Mouse (Mus musculus) adrenal gland, postnatal 10 days (tissue): ENCODE data around the gene Tbc1d30. TPM values are rescaled to one million over a fixed set of nuclear protein-coding genes. Genes with fewer than 3 reads are reported as not detected.

ENCODE experiments used
- DNase-seq: peaks from one replicate; pipeline ENCODE4 v3.0.0; 2021; ENCODE audit warnings: mixed read lengths
- long read RNA-seq, 2 experiments: library from polyadenylated mRNA; stranded (forward); transcript quantifications; one replicate each; pipeline ENCODE4 v2.0.0; 2021
- total RNA-seq, 2 experiments: library from RNA; stranded (reverse); gene quantifications; 2 replicates each; pipeline ENCODE4 v1.2.3; 2021

Tbc1d30 gene
- 1 to 10 TPM; 2.3 to 3.9 TPM for total RNA-seq
- long read RNA-seq, experiment 1, partial matches to known transcripts, result 0 of 2 reads
- long read RNA-seq, experiment 1, other reads (novel, unspliced or antisense), result 2 of 2 reads
- long read RNA-seq, experiment 2, partial matches to known transcripts, result 0 of 1 reads
- long read RNA-seq, experiment 2, other reads (novel, unspliced or antisense), result 1 of 1 reads

- peak; percentile 75 for DNase-seq
Observed at GRCm38 (mm10) chr10:121351066-121351581, at the start of gene Tbc1d30. Gene Tbc1d30 (minus strand): TSS chr10:121351278.

- no peak for DNase-seq
Observed at GRCm38 (mm10) chr10:121398599-121398998, 47.5 kb upstream of the Tbc1d30 start.

GRCm38 (mm10) chr10:121395542-121396176 is 44.6 kb upstream of the Tbc1d30 start:
- DNase-seq, result peak; percentile 47

GRCm38 (mm10) chr10:121394789-121395325 is 43.8 kb upstream of the Tbc1d30 start:
- DNase-seq, result peak; percentile 27

- no peak for DNase-seq
Observed at GRCm38 (mm10) chr10:121394270-121394669, 43.2 kb upstream of the Tbc1d30 start.

GRCm38 (mm10) chr10:121391901-121392300 is 40.8 kb upstream of the Tbc1d30 start:
- DNase-seq, result no peak

DNA sequence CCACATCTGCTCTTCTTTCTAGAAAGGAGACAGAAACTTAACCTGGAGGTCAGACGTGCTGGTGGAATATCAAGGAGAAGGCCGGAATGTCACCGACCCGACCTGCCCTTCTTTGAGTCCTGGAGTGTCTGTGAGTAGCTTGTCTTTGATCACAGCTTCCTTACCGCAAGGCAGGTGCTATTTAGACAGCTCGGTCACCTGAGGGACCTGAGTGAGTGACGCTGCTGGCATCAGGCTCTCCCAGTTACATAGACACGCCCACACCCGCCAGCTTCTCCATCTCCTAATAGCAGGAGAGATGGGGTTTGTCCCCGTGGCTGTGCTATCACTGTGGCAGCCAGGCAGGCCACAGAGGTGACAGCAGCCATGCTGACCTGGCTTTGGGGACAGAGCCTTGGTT is 39.5 kb upstream of the Tbc1d30 start:
- no peak for DNase-seq

- no peak for DNase-seq
Observed at GRCm38 (mm10) chr10:121386347-121386746, 35.3 kb upstream of the Tbc1d30 start.

GRCm38 (mm10) chr10:121385695-121386094 is 34.6 kb upstream of the Tbc1d30 start:
- DNase-seq, result no peak

DNA sequence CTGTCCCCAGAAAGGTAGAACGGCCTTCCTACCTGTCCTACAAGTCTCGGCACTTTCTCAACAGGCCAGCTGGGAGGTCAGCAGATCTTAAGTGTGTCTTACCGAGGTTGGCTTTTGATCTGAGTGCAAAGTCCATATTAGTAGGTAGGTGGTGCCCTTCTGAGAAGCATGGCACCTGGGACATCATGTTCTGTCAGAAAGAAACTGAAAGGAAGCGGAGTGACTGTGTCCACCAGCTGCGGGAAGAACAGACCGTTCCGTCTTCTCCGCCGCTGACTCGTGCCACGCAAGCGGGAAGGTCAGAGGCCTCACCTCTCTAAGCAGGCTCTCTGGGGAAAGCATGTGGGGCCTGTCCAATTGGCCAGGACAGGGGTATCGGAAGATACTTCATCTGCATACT is 33.6 kb upstream of the Tbc1d30 start:
- no peak for DNase-seq

DNA sequence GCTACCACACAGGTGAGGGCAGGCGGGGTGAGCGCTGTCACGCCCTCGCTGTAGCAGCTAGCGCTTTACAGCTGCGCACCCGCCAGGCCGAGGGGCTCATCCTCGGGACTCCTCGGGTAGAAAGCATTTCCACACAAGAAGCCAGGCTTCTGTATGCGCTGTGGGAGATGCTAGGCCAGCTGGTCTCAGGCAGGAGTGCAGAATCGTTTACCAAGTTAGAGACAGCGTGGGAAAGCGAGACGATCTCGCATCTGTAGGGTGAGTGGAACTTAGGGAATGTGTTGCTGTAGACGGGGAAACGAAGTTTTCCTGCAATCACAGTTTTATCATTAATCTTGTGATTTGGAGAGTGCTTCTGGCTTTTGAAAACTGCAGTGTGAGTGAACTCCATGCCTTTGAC is 30.2 kb upstream of the Tbc1d30 start:
- no peak for DNase-seq

DNA sequence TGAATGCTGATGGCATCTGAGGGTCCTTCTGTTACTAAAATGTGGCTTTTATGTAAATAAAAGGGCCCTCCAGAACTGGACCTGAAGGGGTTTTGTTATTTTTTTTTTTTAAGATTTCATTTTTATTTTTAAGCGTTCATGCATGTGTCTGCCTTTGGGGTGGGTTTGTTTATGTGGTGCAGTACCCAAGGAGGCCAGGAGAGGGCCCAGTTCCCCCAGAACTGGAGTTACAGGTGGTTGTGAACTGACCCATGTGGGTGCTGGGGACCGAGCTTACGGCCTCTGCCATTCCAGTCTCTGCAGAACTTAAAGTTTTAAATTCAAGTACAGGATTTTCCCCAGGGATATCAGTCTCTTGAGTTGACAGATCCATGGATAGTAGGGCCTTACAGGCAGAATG is 28.3 kb upstream of the Tbc1d30 start:
- no peak for DNase-seq

- DNase-seq, result no peak
Observed at GRCm38 (mm10) chr10:121376530-121377271, 25.6 kb upstream of the Tbc1d30 start.

DNA sequence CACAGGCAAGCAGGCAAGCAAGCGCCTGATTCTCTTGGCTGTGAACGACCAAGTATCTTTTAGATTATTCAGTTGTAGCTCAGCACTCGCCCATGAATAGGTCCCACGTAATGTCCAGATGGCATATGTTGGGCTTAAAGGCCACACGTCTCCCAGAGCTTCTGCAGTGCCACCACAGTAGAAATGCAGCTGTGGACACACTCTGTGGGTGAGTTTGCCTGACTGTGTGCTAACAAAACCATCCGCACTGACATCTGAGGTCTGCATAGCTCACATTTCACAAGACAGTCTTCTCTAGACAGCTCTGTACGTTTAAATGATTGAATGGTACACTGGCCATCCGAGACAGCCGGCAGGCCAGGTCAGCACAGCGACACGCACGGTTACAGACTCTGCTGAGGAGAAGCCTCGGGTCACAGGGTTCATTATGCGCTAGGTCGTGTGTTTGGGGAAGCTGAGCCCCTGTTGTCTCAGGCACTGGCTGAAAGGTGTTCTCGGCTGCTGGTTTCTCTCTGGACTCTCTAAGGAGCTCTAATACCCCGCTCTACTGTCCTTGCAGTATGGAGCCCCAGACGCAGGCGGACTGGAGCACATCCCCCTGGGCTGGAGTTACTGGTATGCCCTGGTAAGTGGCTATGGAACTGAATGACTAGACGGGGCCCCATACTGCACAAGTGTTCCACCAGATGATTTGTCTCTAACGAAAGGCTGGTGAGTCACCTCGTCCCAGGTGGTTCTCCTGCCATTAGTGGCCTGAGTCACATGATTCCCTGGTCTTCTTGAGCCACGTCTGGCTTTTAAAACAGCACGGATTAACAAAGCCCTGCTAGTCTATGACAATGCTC is 24.8 kb upstream of the Tbc1d30 start:
- no peak for DNase-seq

DNA sequence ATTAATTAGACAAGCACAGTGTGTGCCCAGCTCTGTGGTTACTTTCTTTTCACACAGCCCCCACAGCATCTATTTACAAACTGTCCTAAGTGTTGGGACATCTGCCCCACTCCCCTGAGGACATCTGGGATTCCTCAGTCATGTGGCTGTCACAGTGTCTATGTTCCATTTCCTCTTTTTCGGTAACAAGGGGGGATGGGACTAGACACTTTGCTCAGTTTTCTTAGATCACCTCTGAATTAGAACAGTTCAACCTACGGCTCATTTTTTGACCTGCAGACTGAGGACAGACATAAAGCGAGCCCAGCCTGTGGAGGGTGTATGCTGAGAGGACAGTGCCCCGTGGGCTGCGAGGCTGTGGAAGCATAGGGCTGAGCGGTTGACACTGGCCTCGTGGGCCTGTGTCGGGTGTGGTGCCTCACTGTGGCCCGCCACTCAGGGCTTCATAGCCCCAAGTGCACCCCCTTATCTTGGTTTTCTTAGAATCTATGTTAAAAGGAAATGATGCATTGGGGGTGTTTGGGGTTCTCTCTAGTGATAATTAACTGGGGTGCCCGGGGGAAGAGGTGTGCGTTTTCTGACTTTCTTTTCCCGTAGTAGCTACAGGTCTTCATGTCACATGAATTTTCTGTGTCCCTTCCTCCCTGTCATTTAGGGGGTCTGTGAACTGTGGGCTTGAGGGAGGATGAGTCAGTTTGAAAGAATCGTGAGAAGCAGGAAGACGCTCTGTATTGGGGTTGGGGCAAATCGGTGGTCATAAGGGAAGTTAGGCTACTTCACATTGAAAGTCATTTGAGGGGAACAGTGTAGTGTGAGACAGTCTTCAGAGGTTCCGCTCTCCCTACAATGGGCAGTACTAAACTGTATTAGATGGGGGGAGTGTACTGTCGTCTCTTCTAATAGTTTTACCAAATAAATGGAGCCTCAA is 23.9 kb upstream of the Tbc1d30 start:
- no peak for DNase-seq

GRCm38 (mm10) chr10:121374013-121374412 is 22.9 kb upstream of the Tbc1d30 start:
- no peak for DNase-seq

- DNase-seq, result no peak
Observed at GRCm38 (mm10) chr10:121370777-121371176, 19.7 kb upstream of the Tbc1d30 start.

DNA sequence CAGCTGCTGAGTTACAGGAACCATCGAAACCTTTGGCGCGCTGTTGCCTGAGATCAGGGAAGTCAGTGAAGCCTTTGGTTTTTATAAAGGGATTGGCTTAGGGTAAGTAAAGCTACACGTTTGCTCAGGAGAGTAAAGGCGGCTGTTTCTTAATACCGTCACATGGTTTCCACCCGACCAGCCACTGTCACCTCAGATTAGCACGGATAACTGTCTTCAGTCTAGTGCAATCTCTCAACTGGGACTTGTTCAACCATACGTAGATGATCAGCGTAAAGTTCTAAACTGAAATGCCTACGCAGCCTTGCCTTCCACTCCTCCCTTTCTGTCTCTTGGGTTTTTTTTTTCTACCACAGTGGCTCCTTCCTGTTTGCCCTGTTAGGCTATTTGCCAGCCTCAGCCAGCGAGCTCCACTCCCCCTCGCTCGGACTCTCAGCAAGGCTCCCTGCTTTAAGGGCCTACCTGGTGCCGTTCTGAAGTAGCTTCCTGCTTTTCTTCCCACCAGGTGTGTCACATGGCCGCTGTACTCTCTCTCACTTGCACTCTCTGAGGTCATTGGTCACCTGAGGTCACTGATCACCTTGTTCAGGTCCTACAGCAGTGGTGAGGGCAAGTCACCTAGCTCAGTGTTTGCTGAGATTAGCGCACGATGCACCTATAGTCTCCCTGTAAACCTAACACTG is 17.8 kb upstream of the Tbc1d30 start:
- DNase-seq, result no peak

- no peak for DNase-seq
Observed at GRCm38 (mm10) chr10:121367780-121368179, 16.7 kb upstream of the Tbc1d30 start.

DNA sequence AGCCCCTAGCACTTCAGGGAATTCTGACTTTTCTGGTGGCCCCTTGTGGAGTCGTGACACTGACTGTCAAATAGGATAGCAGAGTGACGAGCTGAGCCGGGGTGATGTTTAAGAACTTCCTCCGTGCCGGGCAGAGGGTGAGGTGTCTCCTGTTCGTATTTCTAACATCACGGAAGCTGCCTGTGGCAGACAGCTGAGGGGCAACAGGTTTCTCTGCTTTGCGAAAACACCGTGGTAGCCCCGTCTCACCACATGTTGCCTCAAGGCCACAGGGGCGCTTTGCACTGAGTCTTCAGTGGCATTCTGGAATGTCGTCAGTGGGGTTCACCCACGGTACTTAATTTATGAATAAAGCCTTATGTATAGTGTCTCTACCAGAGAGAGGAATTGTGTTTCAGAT is 16.2 kb upstream of the Tbc1d30 start:
- DNase-seq, result no peak
